Mouse (Mus musculus) embryo, embryonic 10 days (tissue): ENCODE results near the gene Vmn1r72.
A peak's percentile ranks its signal among the peaks of the same experiment; 100 is the strongest.
"Not testable (repeated sequence)": the region's sequence is repeated elsewhere in the genome, so short reads cannot be mapped to it uniquely, and the experiment has no call there.

Experiments used
- DNase-seq: peaks from one replicate; pipeline ENCODE4 v3.0.0-alpha.2; 2015; ENCODE audit warnings: low spot score

The Vmn1r72 gene

DNA sequence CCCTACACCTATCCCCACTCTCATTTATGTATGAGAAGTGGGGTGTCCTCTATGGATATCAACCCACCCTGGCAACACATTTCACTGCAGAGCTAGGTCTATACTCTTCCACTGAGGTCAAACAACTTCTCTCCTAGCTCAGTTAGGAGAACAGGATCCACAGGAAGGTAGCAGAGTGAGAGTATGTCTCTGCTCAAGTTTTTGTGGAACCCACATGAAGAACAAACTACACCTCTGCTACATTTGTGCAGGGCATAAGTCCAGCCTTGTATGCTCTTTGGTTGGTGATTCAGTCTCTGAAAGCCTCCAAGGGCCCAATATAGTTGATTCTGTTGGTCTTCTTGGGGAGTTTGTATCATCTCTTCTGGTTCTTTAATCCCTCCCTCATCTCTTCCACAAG is at the start of gene Vmn1r72:
Vmn1r72 (minus strand) TSS at position 101 of the 400 bp plus-strand sequence.
- not testable (repeated sequence) for DNase-seq

GRCm38 (mm10) chr7:11617082-11617481 is 62.9 kb downstream of the Vmn1r72 start:
- DNase-seq, result peak; percentile 60
